Mouse (Mus musculus) gastrocnemius, adult 18-20 months (tissue): ENCODE measurements around the gene Arhgap22. TPM values are rescaled to one million over a fixed set of nuclear protein-coding genes. Genes with fewer than 3 reads are reported as not detected.

ENCODE experiments used
- DNase-seq: peaks from one replicate; pipeline ENCODE4 v3.0.0; 2021; ENCODE audit warnings: low spot score
- total RNA-seq, 2 experiments: library from RNA; stranded (reverse); gene quantifications; 2 replicates each; pipeline ENCODE4 v1.2.3; 2021

The Arhgap22 gene
- total RNA-seq, 2 experiments from 2014 or later, result 0.41 to 1.3 TPM

- DNase-seq, result no peak
These were observed 892 bp upstream of the Arhgap22 start for GRCm38 (mm10) chr14:33212958-33213309.

- DNase-seq, result no peak
These were observed 922 bp downstream of the Arhgap22 start for GRCm38 (mm10) chr14:33214767-33215128.

- DNase-seq, result no peak
These were observed 1.3 kb downstream of the Arhgap22 start for GRCm38 (mm10) chr14:33215163-33215562.

GRCm38 (mm10) chr14:33216343-33217208 is 2.8 kb downstream of the Arhgap22 start:
- no peak for DNase-seq

GRCm38 (mm10) chr14:33225235-33225634 is 11.4 kb downstream of the Arhgap22 start:
- DNase-seq, result no peak

GRCm38 (mm10) chr14:33230672-33231071 is 16.8 kb downstream of the Arhgap22 start:
- DNase-seq, result no peak

- no peak for DNase-seq
These were observed 17.5 kb downstream of the Arhgap22 start for GRCm38 (mm10) chr14:33231311-33231710.

GRCm38 (mm10) chr14:33232048-33232447 is 18.2 kb downstream of the Arhgap22 start:
- peak; percentile 22 for DNase-seq

- peak; percentile 21 for DNase-seq
These were observed 21.8 kb downstream of the Arhgap22 start for GRCm38 (mm10) chr14:33235661-33236060.

- no peak for DNase-seq
These were observed 26.6 kb downstream of the Arhgap22 start for GRCm38 (mm10) chr14:33240400-33240799.

- no peak for DNase-seq
These were observed 29.4 kb downstream of the Arhgap22 start for GRCm38 (mm10) chr14:33243261-33243660.

- no peak for DNase-seq
These were observed 30.7 kb downstream of the Arhgap22 start for GRCm38 (mm10) chr14:33244519-33244918.

- no peak for DNase-seq
These were observed 31.1 kb downstream of the Arhgap22 start for GRCm38 (mm10) chr14:33244946-33245345.

- DNase-seq, result peak; percentile 61
These were observed 32.6 kb downstream of the Arhgap22 start for GRCm38 (mm10) chr14:33246476-33246875.

GRCm38 (mm10) chr14:33247623-33248022 is 33.8 kb downstream of the Arhgap22 start:
- peak; percentile 79 for DNase-seq

GRCm38 (mm10) chr14:33248741-33249140 is 34.9 kb downstream of the Arhgap22 start:
- DNase-seq, result no peak

GRCm38 (mm10) chr14:33250215-33250939 is 36.6 kb downstream of the Arhgap22 start:
- DNase-seq, result peak; percentile 62

GRCm38 (mm10) chr14:33250956-33251745 is 37.3 kb downstream of the Arhgap22 start:
- no peak for DNase-seq

- no peak for DNase-seq
These were observed 44.4 kb downstream of the Arhgap22 start for GRCm38 (mm10) chr14:33258256-33258655.

- DNase-seq, result no peak
These were observed 46.3 kb downstream of the Arhgap22 start for GRCm38 (mm10) chr14:33260131-33260530.

GRCm38 (mm10) chr14:33264795-33265194 is 51.0 kb downstream of the Arhgap22 start:
- DNase-seq, result no peak

GRCm38 (mm10) chr14:33276240-33276639 is 62.4 kb downstream of the Arhgap22 start:
- DNase-seq, result no peak
